Mouse (Mus musculus): Measurements from ENCODE around the gene Ccdc149.

Gene Ccdc149

GRCm38 (mm10) chr5:52438946-52439345 is 32.4 kb downstream of the Ccdc149 start:
- no peak for DNase-seq

GRCm38 (mm10) chr5:52435533-52435932 is 35.8 kb downstream of the Ccdc149 start:
- no peak for DNase-seq

- peak; percentile 77 for DNase-seq
Observed at GRCm38 (mm10) chr5:52431276-52431844, 40.0 kb downstream of the Ccdc149 start.

GRCm38 (mm10) chr5:52429731-52430480 is 41.4 kb downstream of the Ccdc149 start:
- peak; percentile 15 for DNase-seq

- DNase-seq = no peak
Observed at GRCm38 (mm10) chr5:52428613-52429012, 42.7 kb downstream of the Ccdc149 start.

- DNase-seq = no peak
Observed at GRCm38 (mm10) chr5:52425819-52426218, 45.5 kb downstream of the Ccdc149 start.

- no peak for DNase-seq
Observed at GRCm38 (mm10) chr5:52423893-52424292, 47.4 kb downstream of the Ccdc149 start.

GRCm38 (mm10) chr5:52416485-52416884 is 54.8 kb downstream of the Ccdc149 start:
- DNase-seq = no peak

GRCm38 (mm10) chr5:52415917-52416316 is 55.4 kb downstream of the Ccdc149 start:
- no peak for DNase-seq

- no peak for DNase-seq
Observed at GRCm38 (mm10) chr5:52415193-52415592, 56.1 kb downstream of the Ccdc149 start.

GRCm38 (mm10) chr5:52411567-52411966 is 59.8 kb downstream of the Ccdc149 start:
- no peak for DNase-seq

- DNase-seq = no peak
Observed at GRCm38 (mm10) chr5:52410197-52410596, 61.1 kb downstream of the Ccdc149 start.

GRCm38 (mm10) chr5:52408668-52409315 is 62.5 kb downstream of the Ccdc149 start:
- no peak for DNase-seq

GRCm38 (mm10) chr5:52404373-52404772 is 66.9 kb downstream of the Ccdc149 start:
- no peak for DNase-seq

- no peak for DNase-seq
Observed at GRCm38 (mm10) chr5:52393756-52394155, 77.6 kb downstream of the Ccdc149 start.

- no peak for DNase-seq
Observed at GRCm38 (mm10) chr5:52391471-52391870, 79.8 kb downstream of the Ccdc149 start.

GRCm38 (mm10) chr5:52390381-52390780 is 80.9 kb downstream of the Ccdc149 start:
- DNase-seq = no peak

GRCm38 (mm10) chr5:52388092-52388749 is 83.1 kb downstream of the Ccdc149 start:
- no peak for DNase-seq

- no peak for DNase-seq
Observed at GRCm38 (mm10) chr5:52386016-52386415, 85.3 kb downstream of the Ccdc149 start.

- DNase-seq = no peak
Observed at GRCm38 (mm10) chr5:52383748-52384147, 87.6 kb downstream of the Ccdc149 start.

- DNase-seq = no peak
Observed at GRCm38 (mm10) chr5:52382837-52383236, 88.5 kb downstream of the Ccdc149 start.

GRCm38 (mm10) chr5:52375847-52376246 is 95.5 kb downstream of the Ccdc149 start:
- DNase-seq = no peak

GRCm38 (mm10) chr5:52370901-52371300 is 100.4 kb downstream of the Ccdc149 start:
- no peak for DNase-seq

All from kidney, adult 9 months (tissue).